Mouse (Mus musculus): ENCODE measurements around the gene Ampd2.

DNA sequence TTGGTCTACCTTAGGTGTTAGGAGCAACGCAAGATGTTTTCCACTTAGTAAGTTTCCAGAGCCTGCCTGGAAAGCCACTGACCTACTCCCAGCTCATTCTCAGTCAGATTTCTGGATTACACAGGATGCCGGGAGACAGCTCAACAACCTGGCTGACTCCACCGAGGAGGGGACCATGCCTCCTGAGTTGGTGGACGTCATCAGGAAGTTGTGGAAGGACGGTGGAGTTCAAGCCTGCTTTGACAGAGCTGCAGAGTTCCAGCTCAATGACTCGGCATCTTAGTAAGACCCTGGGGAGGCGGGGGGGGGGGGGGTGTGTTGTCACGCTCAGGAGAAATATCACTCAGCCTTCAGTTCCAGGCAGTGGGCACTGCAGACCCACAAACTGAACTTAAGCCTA, 9.8 kb upstream of the Ampd2 start:
- TF ChIP-seq CTCF (IDR thresholded peaks at IDR 0.05; ENCODE audit: extremely low read depth, insufficient read depth, low read length) = no peak
- no peak for TF ChIP-seq POLR2A (IDR thresholded peaks at IDR 0.05; ENCODE audit: extremely low read depth, insufficient read depth, low read length)

Data from cortical plate, adult 2 months (tissue).